Mouse (Mus musculus): Measurements from ENCODE around the gene Fam81b. TPM values are rescaled to one million over a fixed set of nuclear protein-coding genes. Genes with fewer than 3 reads are reported as not detected.

Gene Fam81b
- polyA plus RNA-seq, 1 experiment from 2014 or later: not detected

- H3K27me3 ChIP-seq: peaks cover 4% of the 10 kb centered on the region
- in situ Hi-C loops (cut with MboI; ENCODE audit: low pct_unique_long_range_greater_than_20kb): no loop called here
- no peak for TF ChIP-seq CTCF (IDR thresholded peaks at IDR 0.05)
- ChIA-PET POLR2A (no interaction called here), CTCF (no interaction called here)
- ATAC-seq (no peak), DNase-seq (ENCODE audit: low read depth, low spot score) (no peak)
Observed at GRCm38 (mm10) chr13:76284597-76284996, 20.3 kb downstream of the Fam81b start.

- ChIA-PET POLR2A (no interaction called here), CTCF (no interaction called here)
- no peak for ATAC-seq
- in situ Hi-C loops (cut with MboI; ENCODE audit: low pct_unique_long_range_greater_than_20kb): no loop called here
- H3K27me3 ChIP-seq: peaks cover 8% of the 10 kb centered on the region
- no peak for DNase-seq (ENCODE audit: low read depth, low spot score)
- TF ChIP-seq CTCF (IDR thresholded peaks at IDR 0.05): no peak
Observed at GRCm38 (mm10) chr13:76264361-76265026, 40.4 kb downstream of the Fam81b start.

GRCm38 (mm10) chr13:76258766-76259165, 46.1 kb downstream of the Fam81b start:
- TF ChIP-seq CTCF (IDR thresholded peaks at IDR 0.05): no peak
- ATAC-seq (no peak), DNase-seq (ENCODE audit: low read depth, low spot score) (no peak)
- ChIA-PET CTCF (no interaction called here), POLR2A (no interaction called here)
- peaks cover 3% of the 10 kb centered on the region for H3K27me3 ChIP-seq
- in situ Hi-C loops (cut with MboI; ENCODE audit: low pct_unique_long_range_greater_than_20kb): no loop called here

GRCm38 (mm10) chr13:76256350-76256749, 48.5 kb downstream of the Fam81b start:
- no peak for DNase-seq (ENCODE audit: low read depth, low spot score)
- no peak for ATAC-seq
- H3K27me3 ChIP-seq: no peaks in the 10 kb centered on the region
- in situ Hi-C loops (cut with MboI; ENCODE audit: low pct_unique_long_range_greater_than_20kb): no loop called here
- CTCF ChIA-PET: no interaction called here
- POLR2A ChIA-PET: no interaction called here
- TF ChIP-seq CTCF (IDR thresholded peaks at IDR 0.05): no peak

- peaks cover 4% of the 10 kb centered on the region for H3K27me3 ChIP-seq
- DNase-seq (ENCODE audit: low read depth, low spot score): no peak
- ChIA-PET CTCF (no interaction called here), POLR2A (no interaction called here)
- ATAC-seq: no peak
- in situ Hi-C loops (cut with MboI; ENCODE audit: low pct_unique_long_range_greater_than_20kb): no loop called here
- TF ChIP-seq CTCF (IDR thresholded peaks at IDR 0.05): no peak
Observed at GRCm38 (mm10) chr13:76250092-76250491, 54.8 kb downstream of the Fam81b start.

GRCm38 (mm10) chr13:76249066-76249465, 55.8 kb downstream of the Fam81b start:
- ChIA-PET POLR2A (interaction anchor here (0.7 kb wide), 1 partner anchor 74 kb away, joined by 3 read pairs; no protein-coding TSS in a partner anchor), CTCF (no interaction called here)
- peaks cover 4% of the 10 kb centered on the region for H3K27me3 ChIP-seq
- no peak for TF ChIP-seq CTCF (IDR thresholded peaks at IDR 0.05)
- ATAC-seq: no peak
- in situ Hi-C loops (cut with MboI; ENCODE audit: low pct_unique_long_range_greater_than_20kb): no loop called here
- no peak for DNase-seq (ENCODE audit: low read depth, low spot score)

- POLR2A ChIA-PET: no interaction called here
- TF ChIP-seq CTCF (IDR thresholded peaks at IDR 0.05): peak; percentile 44
- ATAC-seq (no peak), DNase-seq (ENCODE audit: low read depth, low spot score) (no peak)
- CTCF ChIA-PET: no interaction called here
- H3K27me3 ChIP-seq: no peaks in the 10 kb centered on the region
- in situ Hi-C loops (cut with MboI; ENCODE audit: low pct_unique_long_range_greater_than_20kb): no loop called here
Observed at GRCm38 (mm10) chr13:76215397-76215796, 89.5 kb downstream of the Fam81b start.

GRCm38 (mm10) chr13:76214928-76215327, 89.9 kb downstream of the Fam81b start:
- ATAC-seq (no peak), DNase-seq (ENCODE audit: low read depth, low spot score) (no peak)
- no peak for TF ChIP-seq CTCF (IDR thresholded peaks at IDR 0.05)
- POLR2A ChIA-PET: no interaction called here
- H3K27me3 ChIP-seq: no peaks in the 10 kb centered on the region
- in situ Hi-C loops (cut with MboI; ENCODE audit: low pct_unique_long_range_greater_than_20kb): no loop called here
- CTCF ChIA-PET: no interaction called here

- no peak for ATAC-seq
- CTCF ChIA-PET: no interaction called here
- POLR2A ChIA-PET: no interaction called here
Observed at GRCm38 (mm10) chr13:76199943-76200342, 104.9 kb downstream of the Fam81b start.

GRCm38 (mm10) chr13:76197297-76197848, 107.5 kb downstream of the Fam81b start:
- H3K27me3 ChIP-seq: no peaks in the 10 kb centered on the region
- peak; percentile 39 for ATAC-seq
- POLR2A ChIA-PET: no interaction called here
- TF ChIP-seq CTCF (IDR thresholded peaks at IDR 0.05): no peak
- CTCF ChIA-PET: no interaction called here
- in situ Hi-C loops (cut with MboI; ENCODE audit: low pct_unique_long_range_greater_than_20kb): no loop called here
- no peak for DNase-seq (ENCODE audit: low read depth, low spot score)

More at GRCm38 (mm10) chr13:76199943-76200342, 104.9 kb downstream of the Fam81b start:
- no peak for TF ChIP-seq CTCF (IDR thresholded peaks at IDR 0.05)
- in situ Hi-C loops (cut with MboI; ENCODE audit: low pct_unique_long_range_greater_than_20kb): no loop called here
- no peaks in the 10 kb centered on the region for H3K27me3 ChIP-seq
- no peak for DNase-seq (ENCODE audit: low read depth, low spot score)

- POLR2A ChIA-PET: no interaction called here
Observed at GRCm38 (mm10) chr13:76195431-76196138, 109.3 kb downstream of the Fam81b start.

More at GRCm38 (mm10) chr13:76195431-76196138, 109.3 kb downstream of the Fam81b start:
- no peak for TF ChIP-seq CTCF (IDR thresholded peaks at IDR 0.05)
- DNase-seq (ENCODE audit: low read depth, low spot score) (no peak), ATAC-seq (no peak)
- CTCF ChIA-PET: no interaction called here
- H3K27me3 ChIP-seq: no peaks in the 10 kb centered on the region
- in situ Hi-C loops (cut with MboI; ENCODE audit: low pct_unique_long_range_greater_than_20kb): no loop called here
